Mouse (Mus musculus): ENCODE measurements at regions not wholly inside any gene's neighbourhood (a gene's known extent, or its start where the extent isn't known, plus 50 kb on each side); places are given as distances from the start of the nearest gene placed in this dataset.

DNA sequence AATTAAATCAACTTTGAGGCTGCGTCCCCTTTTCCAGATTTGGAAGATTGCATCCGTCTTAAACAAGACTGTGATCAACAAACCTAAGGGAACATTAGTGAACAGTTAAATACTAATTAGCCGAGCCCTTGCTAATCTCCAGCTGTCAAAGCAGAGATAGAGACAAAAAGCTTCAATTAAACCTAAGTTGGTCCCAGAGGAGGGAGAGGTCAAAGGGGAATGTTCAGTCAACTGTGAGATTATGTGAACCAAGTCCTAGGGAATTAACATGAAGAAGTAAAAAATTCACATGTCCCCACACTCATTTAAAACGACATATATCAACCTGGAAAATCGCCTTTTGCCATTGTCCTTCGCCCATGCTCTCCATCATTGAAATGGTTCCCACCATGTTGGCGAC, 59.7 kb upstream of the Tbx20 start:
- no peak for DNase-seq (ENCODE audit: low read depth, low spot score)

DNA sequence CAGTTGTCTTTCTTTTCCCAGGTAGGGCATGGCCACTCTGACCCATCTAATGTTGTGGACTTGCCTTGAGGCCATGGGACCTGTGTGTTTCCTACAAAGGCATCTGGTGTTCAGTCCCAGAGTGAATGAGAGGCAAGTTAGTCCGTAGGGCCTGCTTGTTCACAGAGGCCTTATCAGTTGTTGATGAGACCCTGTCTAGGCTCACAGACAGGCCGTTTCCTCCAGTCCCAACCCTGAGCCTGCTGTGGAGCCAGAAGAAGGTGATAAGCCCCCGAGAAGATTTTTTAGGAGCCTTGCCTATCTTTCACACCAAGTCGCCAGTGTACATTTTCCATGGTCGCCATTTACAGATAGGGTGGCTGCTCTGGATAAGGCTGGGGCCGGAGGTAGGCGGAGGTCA, 74.1 kb upstream of the Tbx20 start:
- no peak for DNase-seq (ENCODE audit: low read depth, low spot score)

DNA sequence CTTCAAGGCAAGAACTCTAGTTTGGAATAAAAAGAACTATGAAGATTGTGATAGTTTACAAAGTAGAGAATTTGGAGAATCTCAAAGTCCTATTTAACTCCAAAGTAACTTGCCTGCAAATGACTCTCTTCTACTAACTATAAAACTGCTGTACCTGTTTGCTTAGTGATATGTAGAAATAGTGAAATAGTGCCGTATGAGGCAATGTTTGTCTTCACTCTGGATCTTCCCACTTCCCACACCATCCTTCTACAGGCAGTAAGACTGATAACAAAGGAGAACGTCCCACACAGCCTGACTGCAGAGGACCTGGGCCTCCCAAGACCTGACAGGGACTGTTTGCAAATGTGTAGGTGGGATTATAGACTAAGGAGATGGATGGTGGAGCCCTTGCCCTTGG, 85.4 kb upstream of the Tbx20 start:
- DNase-seq (ENCODE audit: low read depth, low spot score) = no peak

DNA sequence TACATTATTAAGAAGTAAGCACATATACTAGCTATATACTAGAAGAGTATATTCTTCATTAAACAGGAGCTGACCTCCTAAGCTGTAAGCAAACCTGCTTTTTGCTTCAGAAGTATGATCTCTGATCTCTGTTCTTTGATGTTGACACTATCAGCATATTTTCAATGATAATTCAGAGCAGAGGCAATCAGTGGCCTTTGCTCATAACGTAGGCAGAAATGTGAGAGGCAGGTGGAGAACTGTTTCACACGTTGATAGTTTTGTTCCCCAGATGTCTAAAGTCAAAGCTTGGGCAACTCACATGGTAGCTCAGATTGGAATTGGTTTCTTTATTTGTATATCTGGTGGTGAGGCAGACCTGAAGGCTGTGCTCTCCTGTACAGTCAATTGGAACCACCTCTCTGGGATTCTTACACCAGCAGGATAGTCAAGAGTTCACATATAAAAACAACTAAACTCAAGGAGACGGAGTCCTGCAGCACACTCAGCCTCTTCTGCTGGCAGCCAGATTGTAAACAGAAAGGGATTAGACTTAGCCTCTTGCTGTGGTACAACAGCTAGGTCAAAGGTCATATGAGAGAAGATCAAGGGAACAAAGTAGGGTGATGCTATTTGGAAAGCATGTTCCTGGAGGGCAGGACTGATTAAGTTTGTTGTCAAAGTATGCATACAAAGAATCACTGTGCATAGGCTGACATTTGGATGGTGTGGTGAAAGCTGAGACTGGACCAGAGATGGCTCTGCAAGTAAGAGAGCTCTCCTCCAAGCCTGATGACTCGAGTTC, 92.5 kb upstream of the Tbx20 start:
- DNase-seq (ENCODE audit: low read depth, low spot score) = no peak

DNA sequence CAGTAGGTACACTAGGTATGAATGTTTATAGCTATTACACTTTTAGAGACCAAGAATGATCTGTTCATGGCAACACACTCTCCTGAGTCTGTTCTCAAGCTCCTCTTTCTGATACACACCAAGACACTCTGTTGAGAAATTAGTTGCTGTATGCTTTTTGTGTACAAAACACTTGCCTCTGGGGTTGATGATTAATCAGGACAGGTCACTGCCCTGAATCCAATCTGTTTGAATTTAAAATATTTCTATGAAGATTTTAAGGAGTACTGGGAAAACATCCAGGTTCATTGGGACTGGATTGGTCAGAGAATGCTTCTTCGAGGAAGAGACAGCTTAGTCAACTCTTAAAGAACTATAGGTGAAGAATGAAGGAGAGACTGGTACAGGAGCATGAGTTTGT, 94.6 kb upstream of the Tbx20 start:
- no peak for DNase-seq (ENCODE audit: low read depth, low spot score)

DNA sequence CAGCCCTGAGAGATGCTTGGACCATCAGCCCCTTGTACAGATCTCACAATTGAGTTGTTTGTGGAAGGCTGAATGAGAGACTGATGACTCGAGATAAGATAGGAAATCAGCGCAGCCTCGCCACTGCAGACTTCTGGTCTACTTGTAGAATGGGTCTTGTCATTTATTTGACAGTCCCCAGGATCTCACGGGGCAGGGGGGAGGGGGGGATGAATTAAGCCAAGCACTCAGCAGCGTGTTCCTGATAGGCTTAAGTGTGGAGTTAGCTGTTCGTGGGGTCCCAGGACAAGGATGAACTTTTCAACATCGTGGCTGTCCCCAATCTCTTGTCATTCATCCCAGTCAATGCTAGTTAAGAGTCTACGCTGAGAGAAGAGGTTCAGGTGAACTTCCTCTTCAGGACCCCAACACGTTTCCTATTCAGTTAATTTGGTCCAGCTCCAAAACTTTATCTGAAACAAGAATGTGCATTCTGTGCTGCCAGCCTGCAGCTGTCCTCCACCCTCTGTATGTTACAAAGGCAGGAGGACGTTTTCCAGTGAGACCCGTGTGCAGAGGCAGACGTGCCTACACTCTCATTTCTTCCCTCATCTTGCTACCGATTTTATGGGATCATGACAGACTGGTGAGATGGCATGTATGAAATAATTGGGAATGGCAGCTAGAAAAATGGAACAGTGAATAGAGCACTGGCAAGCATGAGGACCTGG, 100.5 kb upstream of the Tbx20 start:
- DNase-seq (ENCODE audit: low read depth, low spot score) = no peak

DNA sequence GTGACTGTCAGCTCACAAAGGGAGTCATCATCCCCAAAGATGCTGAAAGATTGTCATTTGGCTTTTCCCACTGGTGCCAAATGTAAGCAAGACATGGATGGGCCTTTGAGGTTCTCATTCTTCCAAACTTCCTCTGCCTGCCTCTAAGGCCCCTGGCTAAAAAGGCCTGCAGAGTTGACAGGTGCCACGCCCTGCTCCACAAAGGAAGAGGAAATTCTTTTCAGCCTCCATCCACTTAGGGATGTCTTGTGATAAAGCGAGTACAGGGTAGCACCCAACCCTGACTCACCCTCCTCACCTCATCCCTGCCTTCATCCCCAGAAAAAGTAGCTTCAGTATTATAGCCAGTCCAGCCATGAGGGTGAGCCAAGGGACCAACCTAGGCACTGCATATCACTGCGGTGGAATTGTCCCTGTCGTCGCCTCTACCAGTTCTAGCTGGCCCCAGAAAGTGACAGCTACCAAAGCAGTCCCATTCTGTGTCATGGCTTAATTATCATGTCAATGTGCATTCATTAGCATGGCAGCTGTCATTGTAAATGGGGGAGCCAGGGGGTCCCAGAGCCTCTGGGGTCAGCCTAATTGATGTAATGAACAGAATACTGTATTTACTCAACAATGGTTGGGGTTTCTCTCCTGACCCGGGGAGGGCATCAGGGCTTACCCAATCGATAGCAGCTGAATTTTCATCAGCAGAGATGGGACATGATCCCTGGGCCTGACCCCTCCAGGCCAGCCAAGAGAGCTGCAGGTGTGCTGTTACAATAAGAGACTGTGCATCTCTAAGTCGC, 104.5 kb upstream of the Tbx20 start:
- peak; percentile 70 for DNase-seq (ENCODE audit: low read depth, low spot score)

DNA sequence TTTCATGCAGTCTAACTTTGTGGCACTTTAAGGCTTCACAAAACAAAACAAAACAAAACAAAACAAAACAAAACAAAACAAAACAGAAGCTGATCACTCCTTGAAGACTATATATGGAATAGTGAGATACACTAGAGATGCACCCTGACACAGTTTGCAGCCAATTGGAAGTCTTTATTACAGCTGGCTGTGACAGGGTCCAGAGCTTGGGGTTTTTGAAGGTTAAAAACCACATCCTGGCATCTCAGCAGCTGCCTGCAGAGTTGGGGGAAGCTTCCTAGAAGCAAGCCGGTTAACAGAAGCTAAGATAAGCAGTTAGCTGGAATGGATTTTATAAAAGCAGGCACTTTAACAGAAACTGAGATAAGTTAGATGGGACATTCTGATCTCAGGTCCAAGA, 105.6 kb upstream of the Tbx20 start:
- no peak for DNase-seq (ENCODE audit: low read depth, low spot score)

DNA sequence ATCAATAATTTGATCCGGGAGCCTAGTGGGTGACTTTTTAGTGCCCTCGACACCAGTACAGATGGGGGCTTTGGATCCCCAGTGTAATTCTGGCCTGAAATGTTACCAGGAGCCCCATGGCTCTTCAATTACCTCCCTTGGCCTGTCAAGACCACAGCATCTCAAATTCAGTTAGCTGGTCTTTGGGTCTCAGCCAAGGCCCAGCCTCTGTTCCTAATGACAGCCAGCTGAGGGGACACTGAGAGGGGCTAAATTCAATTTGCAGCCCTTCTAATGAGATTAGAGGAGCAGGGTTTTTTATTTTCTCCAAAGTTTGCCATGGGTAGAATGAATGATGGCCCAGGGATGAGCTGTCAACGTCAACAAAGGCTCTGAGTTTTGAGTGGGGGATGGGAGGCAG, 109.9 kb upstream of the Tbx20 start:
- DNase-seq (ENCODE audit: low read depth, low spot score) = no peak

DNA sequence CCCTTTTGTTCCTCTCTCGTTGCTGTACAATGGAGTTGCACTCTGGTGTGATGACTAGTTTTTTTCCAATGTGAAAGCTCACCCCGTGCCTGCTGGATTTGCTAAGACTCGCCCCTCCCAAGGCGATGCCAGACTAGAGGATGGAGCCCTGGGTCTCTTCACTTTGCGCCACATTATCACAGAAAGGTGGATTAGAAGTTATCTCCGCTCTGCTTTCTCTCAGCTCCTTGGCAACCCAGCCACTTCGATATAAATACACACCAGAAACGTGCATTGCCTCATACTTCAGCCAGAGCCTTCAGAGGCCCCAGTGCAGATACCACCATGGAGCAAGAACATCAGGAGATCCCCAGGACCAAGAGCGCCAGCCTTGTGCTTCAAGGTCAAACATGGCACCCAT, 114.2 kb upstream of the Tbx20 start:
- no peak for DNase-seq (ENCODE audit: low read depth, low spot score)

DNA sequence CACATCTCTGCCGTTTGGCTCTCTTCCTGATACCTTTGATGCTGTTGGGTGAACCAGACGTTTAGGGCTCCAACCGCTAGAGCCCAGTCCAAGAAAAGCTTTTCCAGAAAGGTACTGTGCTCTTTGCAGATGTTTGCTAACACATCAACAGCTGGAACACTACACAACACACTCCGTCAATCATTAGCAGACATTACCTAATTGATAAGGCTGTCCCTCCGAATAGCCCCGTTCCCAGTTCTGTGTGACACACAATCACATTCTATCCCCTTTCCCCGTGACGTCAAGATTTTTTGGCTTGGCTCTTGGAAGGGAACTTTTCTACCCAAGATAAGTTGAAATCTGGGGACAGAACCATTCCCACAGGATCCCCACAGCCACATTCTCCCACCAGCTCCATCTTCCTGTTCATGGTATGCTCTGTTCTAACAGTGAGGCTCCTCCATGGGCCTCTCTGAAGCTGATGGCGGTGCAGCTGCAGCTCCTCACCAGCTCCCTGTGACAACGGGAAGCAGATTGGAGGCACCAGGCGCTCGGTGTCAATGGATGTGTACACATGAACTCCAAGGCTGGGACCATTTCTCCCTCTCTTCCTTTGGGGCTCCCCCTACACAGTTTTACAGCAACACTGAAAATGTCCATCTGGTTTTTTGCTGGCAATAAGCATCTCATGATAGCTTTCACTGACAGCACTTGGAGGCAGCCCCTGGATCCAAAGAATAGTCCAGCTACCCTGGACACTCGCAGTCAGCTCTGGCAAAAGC, 122.6 kb upstream of the Tbx20 start:
- no peak for DNase-seq (ENCODE audit: low read depth, low spot score)

DNA sequence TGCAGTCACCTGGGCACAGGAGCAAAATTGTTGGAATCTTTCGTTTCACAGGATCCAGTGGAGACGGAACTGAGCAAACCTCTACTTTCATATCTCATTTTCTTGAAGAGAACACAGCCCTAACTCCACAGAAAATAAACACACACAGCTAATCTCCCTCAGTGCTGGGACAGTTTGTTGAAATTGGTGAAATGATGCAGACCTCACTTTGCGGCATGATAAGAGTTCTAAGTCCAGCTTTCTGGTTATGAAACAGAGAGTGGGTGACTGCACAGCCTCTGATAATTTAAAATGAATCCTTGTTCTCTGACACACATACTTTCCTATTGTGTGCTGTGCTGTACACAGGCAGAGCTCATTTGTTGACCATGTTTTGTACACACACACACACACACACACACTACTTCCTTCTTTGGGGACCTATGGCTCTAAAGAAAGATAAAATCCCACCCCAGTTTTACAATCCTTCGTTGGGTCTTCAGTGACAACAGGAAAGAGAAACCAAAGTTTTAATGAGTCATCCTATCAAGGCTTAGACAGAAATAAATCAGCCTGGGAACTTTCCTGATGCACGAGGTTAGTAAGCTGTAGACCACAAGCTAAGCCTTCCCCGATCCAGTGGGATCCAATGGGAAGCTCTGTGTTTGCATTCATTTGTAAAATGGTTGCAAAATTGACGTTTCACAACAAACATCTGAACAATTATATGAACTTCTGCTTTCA, 125.3 kb upstream of the Tbx20 start:
- DNase-seq (ENCODE audit: low read depth, low spot score) = no peak

DNA sequence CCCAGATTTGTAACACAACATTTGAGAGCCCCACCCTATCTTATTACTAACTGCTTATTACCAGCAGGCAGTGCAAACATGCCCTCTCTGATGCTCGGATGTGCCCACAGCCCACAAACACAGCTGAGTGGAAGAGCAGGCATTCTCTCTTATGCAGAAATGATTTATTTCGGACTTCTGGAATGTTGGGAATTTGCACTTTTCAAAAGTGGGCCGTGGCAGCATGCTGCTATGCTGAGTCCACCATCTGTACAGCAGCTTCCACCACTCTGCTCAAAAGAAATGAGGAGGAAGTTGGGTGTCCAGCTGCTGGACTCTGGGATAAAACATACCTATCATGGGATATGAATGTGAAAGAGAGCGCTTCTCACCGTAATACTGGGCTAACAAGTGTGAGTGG, 129.6 kb upstream of the Tbx20 start:
- DNase-seq (ENCODE audit: low read depth, low spot score) = no peak

DNA sequence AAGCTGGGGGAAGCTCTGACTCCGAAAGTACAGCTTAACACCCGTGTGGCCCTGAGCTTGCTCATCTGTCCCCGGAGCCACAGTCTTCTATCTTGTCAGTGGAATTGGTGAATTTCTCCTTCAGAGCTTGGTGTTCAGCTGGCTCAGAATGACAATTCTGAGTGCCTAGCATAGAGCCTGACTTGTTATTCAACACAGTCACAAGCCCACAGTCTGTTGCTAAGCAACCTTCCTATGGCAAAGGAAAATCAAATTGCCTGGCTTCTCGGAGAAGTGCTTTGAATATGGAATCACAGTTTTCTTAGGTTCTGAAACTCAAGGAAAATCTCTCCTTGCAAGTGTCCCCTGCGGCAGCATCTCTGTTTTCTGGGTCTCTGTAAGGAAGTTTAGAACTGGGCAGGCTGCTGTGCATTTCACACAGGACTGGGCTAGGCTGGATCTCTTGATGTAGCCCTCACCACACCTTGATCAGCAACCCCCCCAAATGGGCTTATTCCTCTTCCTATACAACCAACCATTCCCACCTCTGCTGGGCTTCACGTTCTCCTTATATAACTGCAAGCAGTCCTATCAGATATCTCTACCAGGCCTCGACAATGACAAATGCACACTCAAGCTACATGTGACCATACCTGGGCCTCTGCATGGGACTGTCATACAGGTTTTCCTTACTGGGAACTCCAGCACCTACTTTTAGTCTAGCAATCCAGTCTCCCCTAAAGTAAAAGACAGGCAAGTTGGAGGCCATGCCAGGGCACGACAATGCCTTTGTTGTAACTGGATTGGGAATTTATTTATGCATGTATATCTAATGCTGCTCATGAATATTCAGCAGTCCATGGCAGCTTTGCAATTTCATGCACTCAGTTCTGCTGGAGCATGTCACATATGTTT, 135.2 kb upstream of the Tbx20 start:
- peak; percentile 17 for DNase-seq (ENCODE audit: low read depth, low spot score)

DNA sequence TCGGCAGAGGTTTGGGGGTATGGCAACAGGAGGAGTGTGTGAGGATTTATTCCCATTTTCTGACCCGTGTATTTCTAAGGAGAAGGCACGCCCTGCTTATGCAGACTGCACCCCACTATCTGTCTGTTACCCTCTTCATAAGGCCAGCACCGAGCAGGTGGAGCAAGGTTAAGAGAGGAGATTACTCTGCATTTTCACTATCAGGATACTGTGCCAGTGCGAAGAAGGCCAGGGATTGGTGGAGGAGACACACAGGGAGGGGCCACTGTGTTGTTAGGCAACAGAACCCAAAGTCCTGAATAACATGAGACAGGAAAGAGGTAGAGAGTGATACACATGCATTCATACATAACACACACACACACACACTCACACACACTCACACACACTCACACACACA, 136.6 kb upstream of the Tbx20 start:
- peak; percentile 18 for DNase-seq (ENCODE audit: low read depth, low spot score)

DNA sequence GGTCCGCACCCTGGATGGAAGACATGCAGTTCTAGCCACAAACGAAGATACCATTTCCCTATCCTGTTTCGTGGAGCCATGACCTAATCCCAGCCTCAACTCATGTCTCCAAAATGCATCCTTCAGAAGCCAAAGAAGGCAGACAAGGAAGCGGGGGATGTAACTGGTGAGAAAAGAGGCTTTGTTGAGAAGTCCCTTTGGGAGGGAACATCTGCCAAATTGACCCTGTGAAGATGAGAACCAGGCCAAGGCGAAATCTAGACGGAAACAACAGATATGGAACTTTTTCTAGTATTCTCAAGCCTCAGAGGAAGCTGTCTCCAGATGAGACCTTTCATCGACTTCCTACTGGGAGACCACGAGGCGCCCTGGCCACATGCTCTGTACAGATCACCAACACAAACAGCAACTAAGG, 145.9 kb upstream of the Tbx20 start:
- no peak for DNase-seq (ENCODE audit: low read depth, low spot score)

DNA sequence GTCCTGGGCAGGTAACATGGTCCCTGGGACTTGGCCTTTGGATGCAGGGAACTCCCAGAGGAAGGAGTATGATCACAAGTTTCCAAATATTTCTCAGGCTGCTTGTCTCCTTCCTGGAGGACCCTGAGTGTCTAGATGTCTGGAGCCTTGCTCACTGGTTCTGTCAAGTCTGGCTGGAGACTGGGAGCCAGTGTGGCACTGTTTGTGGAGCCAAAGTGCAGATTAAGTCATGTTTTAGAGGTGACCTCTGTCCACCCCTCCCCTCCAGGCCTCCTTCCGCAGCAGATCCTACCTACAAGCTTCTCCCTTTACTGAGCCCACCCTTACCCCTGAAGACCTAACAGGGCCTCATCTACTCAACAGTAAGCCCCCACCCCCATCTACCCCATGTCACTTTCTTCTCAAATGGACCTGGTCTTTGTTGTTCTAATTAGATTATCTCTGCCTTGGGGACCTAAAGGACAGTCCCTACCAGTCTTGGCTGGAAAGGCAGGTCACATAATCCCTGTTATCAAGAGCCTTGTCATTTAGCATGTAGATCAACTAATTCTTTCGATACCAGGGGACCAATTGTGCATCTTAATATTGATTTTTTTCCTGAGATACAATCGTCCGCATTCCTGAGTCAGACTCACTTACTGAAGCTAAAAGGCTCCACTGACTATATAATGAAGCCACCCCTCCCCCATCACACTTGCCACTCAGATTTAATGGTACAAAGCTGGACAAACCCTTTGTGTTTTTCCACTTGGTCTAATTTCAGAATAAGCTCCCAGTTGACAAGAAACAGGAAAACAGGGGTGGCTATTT, 148.2 kb upstream of the Tbx20 start:
- DNase-seq (ENCODE audit: low read depth, low spot score) = no peak

DNA sequence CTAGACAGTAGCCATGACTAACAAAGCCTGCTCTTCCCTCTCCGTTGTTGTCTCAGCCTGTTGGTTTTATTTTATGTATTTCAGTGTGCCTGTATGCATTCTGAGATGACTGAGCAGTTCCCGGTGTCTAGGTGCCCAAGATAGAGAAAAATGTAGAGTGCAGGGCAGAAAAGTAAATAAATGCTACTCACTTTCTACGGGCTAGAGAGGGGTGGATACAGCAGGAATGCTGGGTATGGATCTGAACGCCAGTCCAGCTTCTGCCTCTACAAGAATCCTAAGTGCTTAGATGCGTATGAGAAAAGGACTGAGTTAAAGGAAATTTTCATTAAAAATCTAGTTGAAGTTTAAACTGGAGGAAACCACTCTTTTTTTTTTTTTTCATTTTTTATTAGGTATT, 149.4 kb upstream of the Tbx20 start:
- no peak for DNase-seq (ENCODE audit: low read depth, low spot score)

DNA sequence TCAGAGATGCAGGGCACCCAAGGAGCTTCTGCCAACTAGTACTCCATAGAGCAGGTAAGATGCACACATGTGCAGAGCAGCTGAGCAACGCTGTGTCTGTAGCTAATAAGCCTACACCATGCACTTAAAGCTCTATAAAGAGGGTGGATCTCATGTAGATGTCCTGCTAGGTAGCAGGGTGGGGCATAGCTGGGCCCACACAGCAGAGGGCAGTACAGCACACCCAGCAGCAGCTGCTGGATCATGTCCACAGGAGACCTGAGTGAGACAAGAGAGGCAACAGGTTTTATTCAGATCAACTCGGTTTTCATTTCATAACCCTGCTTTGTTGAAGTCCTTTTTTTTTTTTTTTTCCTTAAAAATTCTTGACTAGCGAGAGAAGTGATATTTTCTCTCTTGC, 151.5 kb upstream of the Gm10181 start:
- peak; percentile 11 for DNase-seq (ENCODE audit: low read depth, low spot score)

Data from R1 (cell line).